Mouse (Mus musculus) liver, embryonic 15.5 days (tissue): ENCODE data around the gene Tubgcp6. TPM values are rescaled to one million over a fixed set of nuclear protein-coding genes. Genes with fewer than 3 reads are reported as not detected.
A peak's percentile ranks its signal among the peaks of the same experiment; 100 is the strongest.

Experiments used
- ATAC-seq: fragments of 200-750 bp; cut with Nextera tagmentation; 2 replicates; pipeline ENCODE4 v1.8.0; 2017; ENCODE audit warnings: moderate number of reproducible peaks, mild to moderate bottlenecking, moderate library complexity; ENCODE audit not compliant: insufficient read depth
- H3K27ac ChIP-seq: fragments of 300-500 bp; sonication (generic); replicated peaks from 2 replicates; pipeline ENCODE4 v1.5.1; 2015; ENCODE audit warnings: mild to moderate bottlenecking, inconsistent platforms
- H3K27me3 ChIP-seq: fragments of 300-500 bp; sonication (generic); 2 replicates; pipeline ENCODE4 v1.6.1; 2015; ENCODE audit warnings: mild to moderate bottlenecking, inconsistent platforms
- H3K36me3 ChIP-seq: fragments of 300-500 bp; sonication (generic); replicated peaks from 2 replicates; pipeline ENCODE4 v1.6.1; 2015; ENCODE audit warnings: moderate library complexity, mild to moderate bottlenecking, inconsistent platforms
- H3K4me1 ChIP-seq: fragments of 300-500 bp; sonication (generic); replicated peaks from 2 replicates; pipeline ENCODE4 v1.6.1; 2015; ENCODE audit warnings: inconsistent platforms
- H3K4me2 ChIP-seq: fragments of 300-500 bp; sonication (generic); 2 replicates; pipeline ENCODE4 v1.6.1; 2015; ENCODE audit warnings: moderate library complexity, mild to moderate bottlenecking, inconsistent platforms
- H3K4me3 ChIP-seq: fragments of 300-500 bp; sonication (generic); replicated peaks from 2 replicates; pipeline ENCODE4 v1.5.1; 2015; ENCODE audit warnings: mild to moderate bottlenecking, inconsistent platforms
- H3K9ac ChIP-seq: fragments of 300-500 bp; sonication (generic); 2 replicates; pipeline ENCODE4 v1.6.1; 2015; ENCODE audit warnings: moderate library complexity, mild to moderate bottlenecking, inconsistent platforms
- H3K9me3 ChIP-seq: fragments of 300-500 bp; sonication (generic); replicated peaks from 2 replicates; pipeline ENCODE4 v1.6.1; 2016; ENCODE audit warnings: inconsistent platforms
- WGBS: fragments of 180-500 bp; shearing (Covaris S2); methylation state at CpG from one replicate; pipeline ENCODE4 v1.1.7; 2015; ENCODE audit warnings: mixed read lengths; ENCODE audit not compliant: insufficient replicate concordance; 5-methylcytosine and 5-hydroxymethylcytosine counted together
- polyA plus RNA-seq: library from polyadenylated mRNA; unstranded; fragments of >200 nt; fragmentation: Nextera tagmentation; extraction: Ambion mirVana; gene quantifications from 2 replicates; pipeline ENCODE4 v1.2.1, GENCODE M21; 2015

Gene Tubgcp6
- polyA plus RNA-seq, 1 experiment from 2014 or later, result 6.0 TPM

- 91% methylated on average over 12 of the region's 12 CpGs for WGBS
- no peak for ATAC-seq
- H3K4me2 ChIP-seq, result no peak overlapping the region
- H3K27ac ChIP-seq, result no peak overlapping the region
- peaks cover 100% of the 10 kb centered on the region for H3K36me3 ChIP-seq
- no peaks in the 10 kb centered on the region for H3K9me3 ChIP-seq
- no peak overlapping the region for H3K4me3 ChIP-seq
- no peak overlapping the region for H3K9ac ChIP-seq
- H3K4me1 ChIP-seq, result no peaks in the 10 kb centered on the region
- no peaks in the 10 kb centered on the region for H3K27me3 ChIP-seq
Measured at GRCm38 (mm10) chr15:89100823-89101222, 22.1 kb downstream of the Tubgcp6 start.

GRCm38 (mm10) chr15:89098616-89099015, 24.3 kb downstream of the Tubgcp6 start:
- Histone ChIP-seq H3K4me3 (no peak overlapping the region), H3K36me3 (peaks cover 100% of the 10 kb centered on the region), H3K27ac (no peak overlapping the region), H3K4me1 (no peaks in the 10 kb centered on the region), H3K27me3 (no peaks in the 10 kb centered on the region), H3K4me2 (no peak overlapping the region), H3K9me3 (no peaks in the 10 kb centered on the region), H3K9ac (no peak overlapping the region)
- no peak for ATAC-seq
- 81% methylated on average over 7 of the region's 7 CpGs for WGBS

GRCm38 (mm10) chr15:89097450-89097849, 25.5 kb downstream of the Tubgcp6 start:
- WGBS, result 79% methylated on average over 5 of the region's 5 CpGs
- H3K9me3 ChIP-seq, result no peaks in the 10 kb centered on the region
- H3K4me2 ChIP-seq, result no peak overlapping the region
- peaks cover 99% of the 10 kb centered on the region for H3K36me3 ChIP-seq
- ATAC-seq, result no peak
- H3K27ac ChIP-seq, result no peak overlapping the region
- H3K4me3 ChIP-seq, result no peak overlapping the region
- no peaks in the 10 kb centered on the region for H3K4me1 ChIP-seq
- H3K9ac ChIP-seq, result no peak overlapping the region
- no peaks in the 10 kb centered on the region for H3K27me3 ChIP-seq

- 77% methylated on average over 5 of the region's 5 CpGs for WGBS
- Histone ChIP-seq H3K27me3 (no peaks in the 10 kb centered on the region), H3K4me1 (peaks cover 26% of the 10 kb centered on the region), H3K9me3 (no peaks in the 10 kb centered on the region), H3K4me3 (no peak overlapping the region), H3K27ac (no peak overlapping the region), H3K36me3 (peaks cover 51% of the 10 kb centered on the region), H3K9ac (no peak overlapping the region), H3K4me2 (no peak overlapping the region)
- no peak for ATAC-seq
Measured at GRCm38 (mm10) chr15:89092181-89092580, 30.7 kb downstream of the Tubgcp6 start.

- peaks cover 42% of the 10 kb centered on the region for H3K36me3 ChIP-seq
- peak overlapping the region; percentile 93 for H3K4me2 ChIP-seq
- no peaks in the 10 kb centered on the region for H3K9me3 ChIP-seq
- no peak overlapping the region for H3K9ac ChIP-seq
- H3K27ac ChIP-seq, result no peak overlapping the region
- no peaks in the 10 kb centered on the region for H3K27me3 ChIP-seq
- H3K4me1 ChIP-seq, result peaks cover 26% of the 10 kb centered on the region
- peak overlapping the region; percentile 81; the same call in 1 of the 2 replicates for H3K4me3 ChIP-seq
- 86% methylated on average over 4 of the region's 4 CpGs for WGBS
- ATAC-seq, result no peak
Measured at GRCm38 (mm10) chr15:89090662-89091061, 32.2 kb downstream of the Tubgcp6 start.

GRCm38 (mm10) chr15:89089248-89090051, 33.5 kb downstream of the Tubgcp6 start:
- H3K4me3 ChIP-seq, result peak overlapping the region; percentile 81
- no peaks in the 10 kb centered on the region for H3K27me3 ChIP-seq
- peak overlapping the region; percentile 88 for H3K9ac ChIP-seq
- H3K4me2 ChIP-seq, result peak overlapping the region; percentile 93
- H3K27ac ChIP-seq, result peak overlapping the region; percentile 80
- H3K9me3 ChIP-seq, result no peaks in the 10 kb centered on the region
- H3K4me1 ChIP-seq, result peaks cover 26% of the 10 kb centered on the region
- peak; percentile 67 for ATAC-seq
- H3K36me3 ChIP-seq, result peaks cover 40% of the 10 kb centered on the region
- WGBS, result 1% methylated on average over 68 of the region's 68 CpGs

- H3K4me1 ChIP-seq, result peaks cover 29% of the 10 kb centered on the region
- H3K9ac ChIP-seq, result peak within 1 kb of the TSS; percentile 88
- H3K9me3 ChIP-seq, result no peaks in the 10 kb centered on the region
- H3K4me3 ChIP-seq, result peak within 1 kb of the TSS; percentile 81
- H3K27ac ChIP-seq, result peak within 1 kb of the TSS; percentile 80
- H3K27me3 ChIP-seq, result no peaks in the 10 kb centered on the region
- 1% methylated on average over 38 of the region's 38 CpGs for WGBS
- H3K4me2 ChIP-seq, result peak within 1 kb of the TSS; percentile 93
- peak; percentile 87 for ATAC-seq
- H3K36me3 ChIP-seq, result peaks cover 33% of the 10 kb centered on the region
Measured at GRCm38 (mm10) chr15:89088607-89089247, 34.2 kb downstream of the Tubgcp6 start, which contains the start of gene Selenoo. TSS of gene Selenoo (plus strand) at chr15:89089084.

GRCm38 (mm10) chr15:89084826-89085225, 38.1 kb downstream of the Tubgcp6 start:
- no peak overlapping the region for H3K27ac ChIP-seq
- ATAC-seq, result no peak
- WGBS, result 62% methylated on average over 2 of the region's 2 CpGs
- H3K9me3 ChIP-seq, result no peaks in the 10 kb centered on the region
- H3K27me3 ChIP-seq, result no peaks in the 10 kb centered on the region
- peaks cover 19% of the 10 kb centered on the region for H3K4me1 ChIP-seq
- peaks cover 41% of the 10 kb centered on the region for H3K36me3 ChIP-seq
- no peak overlapping the region for H3K9ac ChIP-seq
- no peak overlapping the region for H3K4me3 ChIP-seq
- H3K4me2 ChIP-seq, result no peak overlapping the region

GRCm38 (mm10) chr15:89083906-89084305, 39.0 kb downstream of the Tubgcp6 start:
- Histone ChIP-seq H3K27me3 (no peaks in the 10 kb centered on the region), H3K9ac (no peak overlapping the region), H3K4me3 (no peak overlapping the region), H3K4me1 (peaks cover 14% of the 10 kb centered on the region), H3K27ac (peak overlapping the region; percentile 51; the same call in 1 of the 2 replicates), H3K4me2 (no peak overlapping the region), H3K9me3 (no peaks in the 10 kb centered on the region), H3K36me3 (peaks cover 43% of the 10 kb centered on the region)
- 83% methylated on average over 1 of the region's 1 CpGs for WGBS
- ATAC-seq, result 0 out of 2 replicates have a peak, but pooled peaks have one; percentile 19

GRCm38 (mm10) chr15:89078208-89078836, 44.6 kb downstream of the Tubgcp6 start:
- no peaks in the 10 kb centered on the region; the same call in 1 of the 2 replicates for H3K27me3 ChIP-seq
- H3K4me2 ChIP-seq, result peak overlapping the region; percentile 85
- H3K9me3 ChIP-seq, result no peaks in the 10 kb centered on the region
- ATAC-seq, result no peak
- H3K36me3 ChIP-seq, result peaks cover 22% of the 10 kb centered on the region
- peaks cover 42% of the 10 kb centered on the region for H3K4me1 ChIP-seq
- peak overlapping the region; percentile 33 for H3K4me3 ChIP-seq
- WGBS, result 31% methylated on average over 9 of the region's 9 CpGs
- peak overlapping the region; percentile 17; the same call in 1 of the 2 replicates for H3K9ac ChIP-seq
- no peak overlapping the region; the same call in none of the 2 replicates for H3K27ac ChIP-seq
